Mouse (Mus musculus): ENCODE data around the gene Cdk5.

GRCm38 (mm10) chr5:24441187-24441586 lies 17.9 kb upstream of the Cdk5 start:
- no peak for TF ChIP-seq POLR2A (IDR thresholded peaks at IDR 0.05; ENCODE audit: control insufficient read depth, low read depth, low read length)
- TF ChIP-seq CTCF (IDR thresholded peaks at IDR 0.05; ENCODE audit: control insufficient read depth, insufficient read depth, insufficient replicate concordance, low read depth, low read length), result no peak

All from testis, adult 2 months (tissue).